Mouse (Mus musculus) CH12.LX (cell line): ENCODE measurements at regions not wholly inside any gene's neighbourhood (a gene's known extent, or its start where the extent isn't known, plus 50 kb on each side); places are given as distances from the start of the nearest gene placed in this dataset.
A peak's percentile ranks its signal among the peaks of the same experiment; 100 is the strongest.

Experiments
- DNase-seq: peaks from one replicate; pipeline ENCODE4 v3.0.0-alpha.2; 2013; ENCODE audit errors: extremely low read depth
- H3K27ac ChIP-seq: 2 replicates; pipeline ENCODE4 v1.5.1; 2012; ENCODE audit warnings: low read depth, mild to moderate bottlenecking, control low read depth, moderate library complexity; ENCODE audit not compliant: insufficient read depth
- H3K27me3 ChIP-seq: replicated peaks from 2 replicates; pipeline ENCODE3; 2012; ENCODE audit warnings: inconsistent platforms
- H3K36me3 ChIP-seq, 2 experiments: replicated peaks in 1 of 2; 2 replicates each; pipeline versions ENCODE3 to v1.6.1; 2012; ENCODE audit warnings: inconsistent platforms in 1 of 2, low read length in 1 of 2, mild to moderate bottlenecking in 1 of 2, mixed read lengths in 1 of 2, moderate library complexity in 1 of 2; ENCODE audit not compliant: control insufficient read depth in 1 of 2, insufficient read depth in 1 of 2
- H3K4me1 ChIP-seq, 2 experiments: 2 replicates each; pipeline ENCODE4 v1.6.1; 2012; ENCODE audit warnings: inconsistent platforms in 1 of 2, moderate library complexity in 1 of 2; ENCODE audit not compliant: insufficient read depth in 2 of 2, control insufficient read depth in 1 of 2
- H3K4me2 ChIP-seq: 2 replicates; pipeline ENCODE4 v1.6.1; 2012; ENCODE audit warnings: low read depth, mild to moderate bottlenecking, control low read depth; ENCODE audit not compliant: poor library complexity, insufficient read depth, severe bottlenecking
- H3K4me3 ChIP-seq, 3 experiments: fragments of 150-350 bp in 1 of 3; sonication (generic) in 1 of 3; replicated peaks in 1 of 3; 2 replicates each; pipeline versions ENCODE3 to v1.5.1; 2011 to 2012; ENCODE audit warnings: low read depth in 2 of 3, low read length in 2 of 3, mild to moderate bottlenecking in 2 of 3, moderate library complexity in 2 of 3, control low read depth in 1 of 3, improper control_type of control experiment in 1 of 3, inconsistent platforms in 1 of 3, mixed read lengths in 1 of 3; ENCODE audit not compliant: poor library complexity in 1 of 3
- H3K79me2 ChIP-seq: replicated peaks from 2 replicates; pipeline ENCODE4 v1.6.1; 2012; ENCODE audit warnings: mild to moderate bottlenecking, moderate library complexity; ENCODE audit not compliant: control insufficient read depth, poor library complexity, insufficient read depth, severe bottlenecking; ENCODE audit errors: extremely low read depth
- H3K9ac ChIP-seq: 2 replicates; pipeline ENCODE4 v1.6.1; 2012; ENCODE audit warnings: low read depth, mild to moderate bottlenecking, control low read depth, moderate library complexity; ENCODE audit not compliant: insufficient read depth
- H3K9me3 ChIP-seq: replicated peaks from 2 replicates; pipeline ENCODE3; 2012; ENCODE audit warnings: low read length, inconsistent platforms, mixed read lengths
- BHLHE40 ChIP-seq: IDR thresholded peaks from 2 replicates; pipeline ENCODE4 v1.6.1; 2011; ENCODE audit warnings: mild to moderate bottlenecking, low read depth, low read length, improper control_type of control experiment
- CHD1 ChIP-seq: IDR thresholded peaks from 2 replicates; pipeline ENCODE4 v1.6.1; 2012; ENCODE audit warnings: low read depth, low read length, improper control_type of control experiment, inconsistent platforms
- CHD2 ChIP-seq: IDR thresholded peaks from 2 replicates; pipeline ENCODE4 v1.6.1; 2011; ENCODE audit warnings: low read length, improper control_type of control experiment
- CTCF ChIP-seq, 2 experiments: IDR thresholded peaks in 1 of 2; conservative IDR thresholded peaks in 1 of 2; 2 replicates each; pipeline ENCODE4 v1.5.1; 2011 to 2012; ENCODE audit warnings: low read depth in 2 of 2, low read length in 2 of 2, improper control_type of control experiment in 1 of 2, inconsistent platforms in 1 of 2, mild to moderate bottlenecking in 1 of 2, moderate library complexity in 1 of 2
- E2F4 ChIP-seq: IDR thresholded peaks from 2 replicates; pipeline ENCODE4 v1.6.1; 2011; ENCODE audit warnings: low read depth, low read length, improper control_type of control experiment; ENCODE audit not compliant: insufficient replicate concordance
- EP300 ChIP-seq: IDR thresholded peaks from 2 replicates; pipeline ENCODE4 v1.6.1; 2011; ENCODE audit warnings: low read length, improper control_type of control experiment
- ETS1 ChIP-seq: conservative IDR thresholded peaks from 2 replicates; pipeline ENCODE4 v1.6.1; 2012; ENCODE audit warnings: low read depth, mild to moderate bottlenecking, inconsistent platforms, low read length, improper control_type of control experiment, moderate library complexity
- GABPA ChIP-seq: IDR thresholded peaks from 2 replicates; pipeline ENCODE4 v1.6.1; 2012; ENCODE audit warnings: low read depth, low read length, improper control_type of control experiment, inconsistent platforms; ENCODE audit not compliant: insufficient replicate concordance
- HCFC1 ChIP-seq: IDR thresholded peaks from 2 replicates; pipeline ENCODE4 v1.6.1; 2012; ENCODE audit warnings: low read depth, mild to moderate bottlenecking, inconsistent platforms, low read length, improper control_type of control experiment
- IRF4 ChIP-seq: IDR thresholded peaks from 2 replicates; pipeline ENCODE4 v1.6.1; 2014; ENCODE audit warnings: low read depth, mild to moderate bottlenecking, inconsistent platforms, low read length, improper control_type of control experiment
- JUN ChIP-seq: IDR thresholded peaks from 2 replicates; pipeline ENCODE4 v1.6.1; 2011; ENCODE audit warnings: low read depth, mild to moderate bottlenecking, low read length, improper control_type of control experiment, moderate library complexity; ENCODE audit not compliant: insufficient read depth
- JUND ChIP-seq: conservative IDR thresholded peaks from 2 replicates; pipeline ENCODE4 v1.6.1; 2011; ENCODE audit warnings: low read depth, low read length, improper control_type of control experiment
- KAT2A ChIP-seq: IDR thresholded peaks from 2 replicates; pipeline ENCODE4 v1.6.1; 2012; ENCODE audit warnings: low read length, improper control_type of control experiment, inconsistent platforms; ENCODE audit not compliant: insufficient replicate concordance
- MAFK ChIP-seq: IDR thresholded peaks from 2 replicates; pipeline ENCODE4 v1.6.1; 2011; ENCODE audit warnings: low read length, improper control_type of control experiment; ENCODE audit not compliant: insufficient replicate concordance
- MAX ChIP-seq: IDR thresholded peaks from 2 replicates; pipeline ENCODE4 v1.6.1; 2011; ENCODE audit warnings: low read length, improper control_type of control experiment
- MAZ ChIP-seq: IDR thresholded peaks from 2 replicates; pipeline ENCODE4 v1.6.1; 2012; ENCODE audit warnings: low read depth, mild to moderate bottlenecking, inconsistent platforms, low read length, improper control_type of control experiment, moderate library complexity
- MEF2A ChIP-seq: IDR thresholded peaks from 2 replicates; pipeline ENCODE4 v1.6.1; 2014; ENCODE audit warnings: low read depth, mild to moderate bottlenecking, inconsistent platforms, low read length, improper control_type of control experiment, borderline replicate concordance
- NELFE ChIP-seq: IDR thresholded peaks from 2 replicates; pipeline ENCODE4 v1.6.1; 2011; ENCODE audit warnings: low read depth, low read length, improper control_type of control experiment
- NRF1 ChIP-seq: IDR thresholded peaks from 2 replicates; pipeline ENCODE4 v1.6.1; 2014; ENCODE audit warnings: low read depth, mild to moderate bottlenecking, inconsistent platforms, low read length, improper control_type of control experiment, moderate library complexity
- PAX5 ChIP-seq: IDR thresholded peaks from 2 replicates; pipeline ENCODE4 v1.6.1; 2012; ENCODE audit warnings: low read length, inconsistent platforms, mixed read lengths
- POLR2A ChIP-seq: IDR thresholded peaks from 2 replicates; pipeline ENCODE4 v1.6.1; 2011; ENCODE audit warnings: low read depth, mild to moderate bottlenecking, improper control_type of control experiment, low read length
- POLR2AphosphoS2 ChIP-seq: IDR thresholded peaks from 2 replicates; pipeline ENCODE4 v1.6.1; 2011; ENCODE audit warnings: low read depth, low read length, improper control_type of control experiment
- RAD21 ChIP-seq: IDR thresholded peaks from 2 replicates; pipeline ENCODE4 v1.6.1; 2011; ENCODE audit warnings: low read depth, mild to moderate bottlenecking, low read length, improper control_type of control experiment, moderate library complexity
- RCOR1 ChIP-seq: conservative IDR thresholded peaks from 2 replicates; pipeline ENCODE4 v1.6.1; 2012; ENCODE audit warnings: low read depth, mild to moderate bottlenecking, inconsistent platforms, low read length, improper control_type of control experiment
- SIN3A ChIP-seq: IDR thresholded peaks from 2 replicates; pipeline ENCODE4 v1.6.1; 2012; ENCODE audit warnings: low read length, improper control_type of control experiment, inconsistent platforms
- SMC3 ChIP-seq: IDR thresholded peaks from 2 replicates; pipeline ENCODE4 v1.6.1; 2011; ENCODE audit warnings: low read depth, low read length, improper control_type of control experiment
- TBP ChIP-seq: conservative IDR thresholded peaks from 2 replicates; pipeline ENCODE4 v1.6.1; 2011; ENCODE audit warnings: low read depth, low read length, improper control_type of control experiment
- TCF12 ChIP-seq: IDR thresholded peaks from 2 replicates; pipeline ENCODE4 v1.6.1; 2014; ENCODE audit warnings: low read depth, mild to moderate bottlenecking, inconsistent platforms, low read length, improper control_type of control experiment
- UBTF ChIP-seq: IDR thresholded peaks from 2 replicates; pipeline ENCODE4 v1.6.1; 2012; ENCODE audit warnings: low read depth, mild to moderate bottlenecking, inconsistent platforms, low read length, improper control_type of control experiment, moderate library complexity
- USF2 ChIP-seq: conservative IDR thresholded peaks from 2 replicates; pipeline ENCODE4 v1.6.1; 2011; ENCODE audit warnings: low read depth, low read length, improper control_type of control experiment
- ZC3H11A ChIP-seq: IDR thresholded peaks from 2 replicates; pipeline ENCODE4 v1.6.1; 2012; ENCODE audit warnings: low read depth, mild to moderate bottlenecking, inconsistent platforms, low read length, improper control_type of control experiment
- ZMIZ1 ChIP-seq: IDR thresholded peaks from 2 replicates; pipeline ENCODE4 v1.6.1; 2012; ENCODE audit warnings: low read depth, mild to moderate bottlenecking, inconsistent platforms, low read length, improper control_type of control experiment
- ZNF384 ChIP-seq: IDR thresholded peaks from 2 replicates; pipeline ENCODE4 v1.6.1; 2012; ENCODE audit warnings: low read depth, low read length, improper control_type of control experiment, inconsistent platforms
- dilution Hi-C: fragments of 300-500 bp; cut with MboI; formaldehyde crosslinking; loops from 2 replicates; pipeline ENCODE4 v1.14.3; 2020; ENCODE audit warnings: low sequenced_read_pairs; ENCODE audit not compliant: extremely low pct_unique_long_range_greater_than_20kb, extremely low pct_ligation_motif_present
- in situ Hi-C: fragments of 300-500 bp; cut with MboI; formaldehyde crosslinking; loops from 3 replicates; pipeline ENCODE4 v1.14.3; 2019; ENCODE audit warnings: low sequenced_read_pairs, low pct_ligation_motif_present, low pct_unique_long_range_greater_than_20kb, mixed read lengths

DNA sequence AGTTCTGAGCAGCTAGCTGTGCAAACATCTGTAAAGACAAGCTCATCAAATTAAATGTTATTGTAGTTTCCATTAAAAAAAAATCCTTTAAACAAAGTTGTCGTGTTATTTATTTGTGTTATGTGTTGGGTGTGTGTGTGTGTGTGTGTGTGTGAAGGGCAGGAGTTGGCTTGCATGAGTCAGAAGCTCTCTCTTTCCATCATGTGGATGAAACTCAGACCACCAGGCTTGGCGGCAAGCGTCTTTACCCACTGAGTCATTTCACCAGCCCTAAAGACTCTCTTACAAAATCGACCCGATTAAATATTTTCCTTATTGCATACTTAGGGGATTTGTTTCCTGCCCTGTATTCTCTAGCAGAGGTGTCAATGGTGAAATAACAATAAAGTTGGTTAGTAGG lies 73.6 kb downstream of the Cxcr4 start (continued):
- TF ChIP-seq RCOR1: peak; percentile 64; the same call in 1 of the 2 replicates
- no peak for TF ChIP-seq KAT2A
- no peak for TF ChIP-seq USF2
- TF ChIP-seq HCFC1: no peak
- TF ChIP-seq BHLHE40: peak; percentile 78
- TF ChIP-seq ZC3H11A: no peak
- peak; percentile 21; the same call in 1 of the 2 replicates for TF ChIP-seq SMC3
- 0 out of 2 replicates have a peak, but pooled peaks have one; percentile 18 for TF ChIP-seq CHD1
- peak; percentile 77 for TF ChIP-seq JUND
- no peak for TF ChIP-seq GABPA
- TF ChIP-seq POLR2A: peak; percentile 20; the same call in 1 of the 2 replicates
- TF ChIP-seq NELFE: no peak
- peak; percentile 85 for TF ChIP-seq ETS1
- peak; percentile 89 for TF ChIP-seq EP300
- TF ChIP-seq MEF2A: peak; percentile 85
- no peak for TF ChIP-seq POLR2AphosphoS2
- TF ChIP-seq ZMIZ1: no peak

DNA sequence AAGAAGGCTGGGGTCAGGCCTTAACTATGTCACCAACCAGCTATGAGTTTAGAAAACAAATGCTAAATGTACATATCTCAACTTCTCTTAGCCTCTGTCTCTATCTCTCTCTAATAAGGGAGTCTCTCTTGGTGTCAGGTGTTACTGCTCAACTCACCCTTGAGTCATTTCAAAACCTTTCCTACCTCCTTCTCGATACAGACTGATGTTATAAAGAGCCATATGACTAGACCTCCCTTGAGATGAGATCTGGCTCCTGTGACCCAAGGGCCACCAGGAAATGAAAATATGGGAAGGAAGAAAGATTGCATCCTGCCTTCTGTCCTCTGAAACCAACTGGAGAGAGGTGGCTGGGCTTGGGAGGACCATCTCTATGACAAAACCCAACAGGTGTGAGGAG lies 74.7 kb downstream of the Cxcr4 start:
- Histone ChIP-seq H3K9ac (peak overlapping the region; percentile 44), H3K4me2 (peak overlapping the region; percentile 67), H3K27ac (peak overlapping the region; percentile 91), H3K27me3 (no peaks in the 10 kb centered on the region), H3K4me3 (peak overlapping the region in 1 of 3 experiments; percentile 9), H3K79me2 (no peaks in the 10 kb centered on the region), H3K4me1 (peaks cover 42 to 66% of the 10 kb centered on the region in 2 experiments), H3K9me3 (no peaks in the 10 kb centered on the region), H3K36me3 (no peaks in the 10 kb centered on the region)
- DNase-seq: peak; percentile 67
- dilution Hi-C loops: no loop called here
- in situ Hi-C loops: no loop called here
- TF ChIP-seq RAD21 (no peak; the same call in 1 of the 2 replicates), EP300 (peak; percentile 96), BHLHE40 (peak; percentile 70), JUND (peak; percentile 98), CHD2 (peak; percentile 67; the same call in 1 of the 2 replicates), MAZ (no peak), ETS1 (peak; percentile 90), MAFK (peak; percentile 50; the same call in 1 of the 2 replicates), TBP (peak; percentile 69), SMC3 (peak; percentile 8; the same call in 1 of the 2 replicates), NRF1 (no peak), SIN3A (0 out of 2 replicates have a peak, but pooled peaks have one; percentile 12), USF2 (no peak), GABPA (no peak), MAX (no peak), POLR2A (peak; percentile 34; the same call in 1 of the 2 replicates), IRF4 (peak; percentile 97), MEF2A (peak; percentile 93), ZNF384 (0 out of 2 replicates have a peak, but pooled peaks have one; percentile 24), ZMIZ1 (no peak), RCOR1 (peak; percentile 73; the same call in 1 of the 2 replicates), UBTF (no peak), CTCF (conservative IDR thresholded peaks at IDR 0.05 in 1 of 2, IDR thresholded peaks at IDR 0.05 in 1 of 2; ENCODE audit: low read depth in 2 of 2, low read length in 2 of 2) (no peak), KAT2A (0 out of 2 replicates have a peak, but pooled peaks have one; percentile 30), E2F4 (no peak), TCF12 (peak; percentile 93), PAX5 (no peak), JUN (peak; percentile 95)
